Mouse (Mus musculus) limb, embryonic 12.5 days (tissue): ENCODE results near the gene Pbx1. TPM values are rescaled to one million over a fixed set of nuclear protein-coding genes. Genes with fewer than 3 reads are reported as not detected.
A peak's percentile ranks its signal among the peaks of the same experiment; 100 is the strongest.

ENCODE experiments used
- ATAC-seq: fragments of 200-750 bp; cut with Nextera tagmentation; 2 replicates; pipeline ENCODE4 v1.8.0; 2017; ENCODE audit warnings: low read depth, moderate TSS enrichment; ENCODE audit not compliant: insufficient number of reproducible peaks, insufficient read depth, low FRiP score, low TSS enrichment
- H3K27ac ChIP-seq: fragments of 300-500 bp; sonication (generic); 2 replicates; pipeline ENCODE4 v1.5.1; 2016; ENCODE audit warnings: mild to moderate bottlenecking, moderate library complexity
- H3K27me3 ChIP-seq: fragments of 300-500 bp; sonication (generic); 2 replicates; pipeline ENCODE4 v1.6.1; 2016; ENCODE audit warnings: mild to moderate bottlenecking, moderate library complexity
- H3K36me3 ChIP-seq: fragments of 300-500 bp; sonication (generic); 2 replicates; pipeline ENCODE4 v1.6.1; 2016; ENCODE audit warnings: mild to moderate bottlenecking, moderate library complexity
- H3K4me1 ChIP-seq: fragments of 300-500 bp; sonication (generic); replicated peaks from 2 replicates; pipeline ENCODE4 v1.6.1; 2016
- H3K4me2 ChIP-seq: fragments of 300-500 bp; sonication (generic); 2 replicates; pipeline ENCODE4 v1.6.1; 2016; ENCODE audit warnings: mild to moderate bottlenecking, moderate library complexity
- H3K4me3 ChIP-seq: fragments of 300-500 bp; sonication (generic); replicated peaks from 2 replicates; pipeline ENCODE4 v1.5.1; 2016; ENCODE audit warnings: mild to moderate bottlenecking
- H3K9ac ChIP-seq: fragments of 300-500 bp; sonication (generic); replicated peaks from 2 replicates; pipeline ENCODE4 v1.6.1; 2016; ENCODE audit warnings: mild to moderate bottlenecking, moderate library complexity
- H3K9me3 ChIP-seq: fragments of 300-500 bp; sonication (generic); 2 replicates; pipeline ENCODE4 v1.6.1; 2016; ENCODE audit warnings: mild to moderate bottlenecking, moderate library complexity
- WGBS: fragments of 180-500 bp; shearing (Covaris S2); methylation state at CpG from one replicate; pipeline ENCODE4 v1.1.7; 2016; 5-methylcytosine and 5-hydroxymethylcytosine counted together
- polyA plus RNA-seq: library from polyadenylated mRNA; unstranded; fragments of >200 nt; fragmentation: Nextera tagmentation; extraction: Ambion mirVana; gene quantifications from 2 replicates; pipeline ENCODE4 v1.2.1, GENCODE M21; 2016

The Pbx1 gene
- polyA plus RNA-seq, 1 experiment from 2014 or later: 32.9 TPM

GRCm38 (mm10) chr1:168382823-168383157 lies 49.3 kb downstream of the Pbx1 start:
- Histone ChIP-seq H3K27me3 (peaks cover 8% of the 10 kb centered on the region), H3K4me3 (no peak overlapping the region), H3K4me1 (peaks cover 86% of the 10 kb centered on the region), H3K36me3 (no peaks in the 10 kb centered on the region), H3K9ac (no peak overlapping the region), H3K9me3 (no peaks in the 10 kb centered on the region), H3K27ac (peak overlapping the region; percentile 87), H3K4me2 (peak overlapping the region; percentile 33)
- peak; percentile 61 for ATAC-seq
- 0% methylated on average over 4 of the region's 4 CpGs for WGBS

- Histone ChIP-seq H3K9ac (no peak overlapping the region), H3K27me3 (peaks cover 8% of the 10 kb centered on the region), H3K4me1 (peaks cover 87% of the 10 kb centered on the region), H3K4me2 (peak overlapping the region; percentile 33), H3K27ac (peak overlapping the region; percentile 87), H3K36me3 (no peaks in the 10 kb centered on the region), H3K4me3 (no peak overlapping the region; the same call in 1 of the 2 replicates), H3K9me3 (no peaks in the 10 kb centered on the region)
- 23% methylated on average over 9 of the region's 9 CpGs for WGBS
- ATAC-seq: peak; percentile 44
Measured at GRCm38 (mm10) chr1:168382106-168382822, 49.8 kb downstream of the Pbx1 start.

DNA sequence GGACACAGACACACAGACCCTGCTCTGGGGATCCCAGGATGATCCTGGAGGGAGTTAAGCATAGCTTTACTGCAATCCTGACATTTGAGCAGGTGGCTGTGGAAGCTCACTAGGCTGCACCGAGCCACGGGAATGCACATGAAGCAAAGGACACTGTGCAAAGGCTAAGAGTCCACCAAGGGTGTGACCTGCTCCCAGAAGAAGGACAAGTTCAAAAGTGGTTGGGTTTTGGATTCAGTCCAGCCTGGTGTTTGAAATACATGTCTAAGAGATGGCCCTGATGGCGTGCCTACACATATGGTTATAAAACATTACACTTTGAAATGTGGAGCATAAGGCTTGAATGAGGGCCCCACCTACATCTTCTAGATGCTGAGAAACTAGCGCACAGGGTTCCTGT lies 50.6 kb downstream of the Pbx1 start:
- peaks cover 79% of the 10 kb centered on the region for H3K4me1 ChIP-seq
- ATAC-seq: no peak
- no peaks in the 10 kb centered on the region for H3K9me3 ChIP-seq
- peaks cover 5% of the 10 kb centered on the region for H3K27me3 ChIP-seq
- no peak overlapping the region for H3K4me3 ChIP-seq
- 55% methylated on average over 4 of the region's 4 CpGs for WGBS
- H3K9ac ChIP-seq: no peak overlapping the region
- H3K4me2 ChIP-seq: no peak overlapping the region
- no peaks in the 10 kb centered on the region for H3K36me3 ChIP-seq
- no peak overlapping the region for H3K27ac ChIP-seq

DNA sequence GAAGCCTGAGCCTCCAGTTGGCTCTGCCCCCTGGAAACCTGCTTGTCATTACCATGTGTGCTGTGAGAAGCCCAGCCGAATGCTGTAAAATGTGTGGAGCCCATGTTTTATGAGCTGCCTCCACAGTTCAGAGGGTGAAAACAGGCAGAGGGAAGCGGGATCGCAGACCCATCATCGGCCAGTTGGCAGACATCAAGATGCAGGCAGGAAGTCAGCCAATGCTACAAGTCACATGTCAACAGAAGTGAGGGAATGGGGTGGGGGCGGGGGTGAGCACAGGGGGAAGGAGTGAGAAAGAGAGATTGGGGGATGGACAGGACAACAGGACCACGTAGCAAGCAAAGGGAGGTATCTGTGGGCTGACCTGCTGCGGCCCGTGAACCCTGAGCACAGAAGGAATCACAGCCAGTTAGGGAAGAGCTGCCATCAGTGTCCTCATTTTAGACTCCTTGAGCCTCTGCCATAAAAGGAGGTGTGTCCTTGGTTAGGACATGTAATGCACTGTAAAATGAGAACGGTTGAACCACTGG lies 51.8 kb downstream of the Pbx1 start:
- Histone ChIP-seq H3K27ac (no peak overlapping the region), H3K9ac (no peak overlapping the region), H3K9me3 (no peaks in the 10 kb centered on the region), H3K4me3 (no peak overlapping the region), H3K4me1 (peaks cover 67% of the 10 kb centered on the region), H3K36me3 (no peaks in the 10 kb centered on the region), H3K27me3 (peaks cover 5% of the 10 kb centered on the region), H3K4me2 (peak overlapping the region; percentile 39; the same call in 1 of the 2 replicates)
- WGBS: 9% methylated on average over 9 of the region's 9 CpGs
- no peak for ATAC-seq

- Histone ChIP-seq H3K36me3 (no peaks in the 10 kb centered on the region; the same call in 1 of the 2 replicates), H3K4me1 (peaks cover 45% of the 10 kb centered on the region), H3K27me3 (peaks cover 5% of the 10 kb centered on the region), H3K9me3 (no peaks in the 10 kb centered on the region), H3K9ac (no peak overlapping the region), H3K27ac (no peak overlapping the region), H3K4me3 (no peak overlapping the region), H3K4me2 (no peak overlapping the region)
- 23% methylated on average over 6 of the region's 6 CpGs for WGBS
- ATAC-seq: no peak
Measured at GRCm38 (mm10) chr1:168377650-168378049, 54.4 kb downstream of the Pbx1 start.

DNA sequence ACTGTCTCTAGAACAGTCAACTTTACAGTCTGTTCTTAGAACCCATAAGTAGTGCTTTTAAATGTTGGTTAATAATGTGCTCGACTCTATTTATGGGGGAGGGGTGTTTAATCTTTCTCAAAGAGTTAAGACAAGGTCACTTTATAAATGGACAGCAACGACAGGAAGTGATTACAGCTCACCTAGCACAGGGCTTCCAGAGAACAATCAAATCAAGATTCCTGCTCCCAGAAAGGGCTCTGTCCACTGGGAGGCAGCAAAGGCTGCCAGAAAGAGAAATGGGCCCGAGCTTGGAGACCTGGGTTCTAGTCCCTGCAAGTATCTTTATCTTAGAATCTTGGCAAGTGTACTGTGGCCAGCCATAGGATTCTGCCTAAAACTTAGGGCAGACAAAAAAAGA lies 55.7 kb downstream of the Pbx1 start:
- Histone ChIP-seq H3K4me1 (peaks cover 32% of the 10 kb centered on the region), H3K4me3 (no peak overlapping the region), H3K9ac (no peak overlapping the region), H3K36me3 (peaks cover 3% of the 10 kb centered on the region; the same call in 1 of the 2 replicates), H3K4me2 (no peak overlapping the region), H3K27me3 (peaks cover 5% of the 10 kb centered on the region), H3K9me3 (no peaks in the 10 kb centered on the region), H3K27ac (no peak overlapping the region)
- no peak for ATAC-seq
- WGBS: 27% methylated on average over 3 of the region's 3 CpGs

- H3K4me2 ChIP-seq: no peak overlapping the region
- peaks cover 8% of the 10 kb centered on the region; the same call in 1 of the 2 replicates for H3K36me3 ChIP-seq
- no peak overlapping the region for H3K27ac ChIP-seq
- H3K27me3 ChIP-seq: peaks cover 5% of the 10 kb centered on the region
- peaks cover 20% of the 10 kb centered on the region for H3K4me1 ChIP-seq
- H3K4me3 ChIP-seq: no peak overlapping the region
- 79% methylated on average over 12 of the region's 12 CpGs for whole genome bisulfite sequencing
- ATAC-seq: no peak
- no peak overlapping the region for H3K9ac ChIP-seq
- no peaks in the 10 kb centered on the region for H3K9me3 ChIP-seq
Measured at GRCm38 (mm10) chr1:168374953-168375600, 57.0 kb downstream of the Pbx1 start.

- Histone ChIP-seq H3K4me3 (no peak overlapping the region), H3K4me1 (peaks cover 14% of the 10 kb centered on the region), H3K9me3 (no peaks in the 10 kb centered on the region), H3K9ac (no peak overlapping the region), H3K27me3 (no peaks in the 10 kb centered on the region), H3K27ac (no peak overlapping the region), H3K4me2 (no peak overlapping the region), H3K36me3 (peaks cover 8% of the 10 kb centered on the region; the same call in 1 of the 2 replicates)
- 91% methylated on average over 2 of the region's 2 CpGs for WGBS
- ATAC-seq: no peak
Measured at GRCm38 (mm10) chr1:168372089-168372488, 60.0 kb downstream of the Pbx1 start.

GRCm38 (mm10) chr1:168370966-168371365 lies 61.1 kb downstream of the Pbx1 start:
- WGBS: 71% methylated on average over 9 of the region's 9 CpGs
- Histone ChIP-seq H3K27me3 (no peaks in the 10 kb centered on the region), H3K4me3 (no peak overlapping the region), H3K9ac (no peak overlapping the region), H3K4me2 (no peak overlapping the region), H3K9me3 (no peaks in the 10 kb centered on the region), H3K4me1 (peaks cover 20% of the 10 kb centered on the region), H3K27ac (no peak overlapping the region), H3K36me3 (peaks cover 8% of the 10 kb centered on the region; the same call in 1 of the 2 replicates)
- ATAC-seq: no peak

DNA sequence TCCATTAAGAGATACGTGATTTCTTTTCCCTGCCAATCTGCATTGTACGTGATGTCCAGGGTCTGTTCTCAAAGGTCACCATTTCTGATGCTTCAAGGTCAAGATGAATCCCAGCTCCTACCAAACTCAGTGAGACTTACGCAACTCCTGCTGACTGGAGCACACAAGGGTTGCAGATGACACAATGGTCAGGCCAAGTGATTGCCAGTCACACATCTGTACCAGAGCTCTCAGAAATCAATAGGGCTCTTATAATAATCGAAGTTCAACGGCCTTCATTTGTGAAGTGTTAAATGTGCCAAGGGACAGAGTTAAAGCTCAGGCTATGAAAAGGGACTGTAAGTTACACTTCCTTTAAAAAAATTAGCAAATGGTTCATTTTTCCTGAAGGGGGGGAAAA lies 65.8 kb downstream of the Pbx1 start:
- H3K27ac ChIP-seq: no peak overlapping the region
- no peaks in the 10 kb centered on the region for H3K27me3 ChIP-seq
- peaks cover 30% of the 10 kb centered on the region for H3K4me1 ChIP-seq
- H3K9me3 ChIP-seq: no peaks in the 10 kb centered on the region
- ATAC-seq: no peak
- H3K4me2 ChIP-seq: no peak overlapping the region
- 80% methylated on average over 5 of the region's 5 CpGs for WGBS
- H3K9ac ChIP-seq: no peak overlapping the region
- 0 out of 2 replicates have a peak, but pooled peaks cover 8% of the 10 kb centered on the region for H3K36me3 ChIP-seq
- H3K4me3 ChIP-seq: no peak overlapping the region

GRCm38 (mm10) chr1:168364325-168364724 lies 67.7 kb downstream of the Pbx1 start:
- WGBS: 67% methylated on average over 7 of the region's 7 CpGs
- H3K4me3 ChIP-seq: no peak overlapping the region
- H3K27ac ChIP-seq: no peak overlapping the region
- H3K4me2 ChIP-seq: no peak overlapping the region
- H3K36me3 ChIP-seq: 0 out of 2 replicates have a peak, but pooled peaks cover 3% of the 10 kb centered on the region
- ATAC-seq: no peak
- peaks cover 30% of the 10 kb centered on the region for H3K4me1 ChIP-seq
- H3K9ac ChIP-seq: no peak overlapping the region
- H3K27me3 ChIP-seq: peaks cover 3% of the 10 kb centered on the region; the same call in 1 of the 2 replicates
- H3K9me3 ChIP-seq: no peaks in the 10 kb centered on the region
